Comparison of ENCODE assay signal across 37 mouse cellular contexts in genomic region chr9:44432577-44433185, GRCm38 (mm10). TPM values are rescaled to one million over a fixed set of nuclear protein-coding genes. Genes with fewer than 3 reads are reported as not detected.
DNase-seq lines count a peak whose midpoint lies in the region; ATAC-seq and TF ChIP-seq lines count a peak whose summit lies in the region.
"Had no signal": no experiment of that assay in that cellular context is flagged by ENCODE, and none has a peak within 500 bp of the region (broad histone marks: within the 10 kb centered on the region; RNA-seq: fewer than 3 reads in every experiment).

No protein-coding gene starts in this region.

- whole genome bisulfite sequencing in kidney, postnatal 0 days: 38% methylated on average over 5 of the region's 5 CpGs
- WGBS in lung, postnatal 0 days: 37% methylated on average over 5 of the region's 5 CpGs
- WGBS in heart, embryonic 10.5 days: 44% methylated on average over 5 of the region's 5 CpGs

- TF ChIP-seq POLR2A in MEL (IDR thresholded peaks at IDR 0.05; ENCODE audit: control insufficient read depth in 1 of 2, insufficient read depth in 1 of 2, low read depth in 1 of 2, low read length in 2 of 2, poor library complexity in 1 of 2): peak; percentile 23 to 79; a peak in 2 of 4 replicates

- no peak for DNase-seq in kidney, postnatal 0 days (ENCODE audit: low spot score)
- DNase-seq in kidney, adult 8-10 months: no peak
- no peak for DNase-seq in lung, postnatal 0 days (ENCODE audit: low spot score)
- DNase-seq in lung, postnatal 4 days: no peak
- DNase-seq in MEL (ENCODE audit: low read depth, low spot score): peak; percentile 51
- no peak for DNase-seq in heart, embryonic 10.5 days (ENCODE audit: low spot score)
- DNase-seq: adrenal gland, adult 8-10 months; adrenal gland, postnatal 25 days; cerebellum, adult 18-20 months; cerebellum, adult 9-11 months; cerebellum, postnatal 25 days; forebrain, postnatal 0 days; gastrocnemius, adult 2 months; gastrocnemius, postnatal 14 days; heart, adult 11 months; heart, postnatal 10 days; heart, postnatal 36 days had no signal

- no peak; the same call in none of the 2 replicates for TF ChIP-seq RAD21 in MEL (IDR thresholded peaks at IDR 0.05; ENCODE audit: low read depth, low read length)

- peak; percentile 21; the same call in 1 of the 2 replicates for TF ChIP-seq CTCF in kidney, postnatal 0 days (IDR thresholded peaks at IDR 0.05; ENCODE audit: low read depth)
- peak; percentile 10; the same call in 1 of the 2 replicates for TF ChIP-seq CTCF in lung, postnatal 0 days (IDR thresholded peaks at IDR 0.05)
- TF ChIP-seq CTCF in MEL (IDR thresholded peaks at IDR 0.05 in 2 of 3, conservative IDR thresholded peaks at IDR 0.05 in 1 of 3; ENCODE audit: control insufficient read depth in 1 of 3, insufficient read depth in 1 of 3, low read depth in 2 of 3, low read length in 3 of 3, poor library complexity in 1 of 3, severe bottlenecking in 1 of 3): peak in 2 of 3 experiments; percentile 14 to 28; a peak in 3 of 6 replicates

- no peak overlapping the region for H3K27ac ChIP-seq in kidney, postnatal 0 days
- H3K27ac ChIP-seq in lung, postnatal 0 days (ENCODE audit: low read length): no peak overlapping the region
- no peak overlapping the region for H3K27ac ChIP-seq in MEL (ENCODE audit: control insufficient read depth, low read depth, low read length)
- no peak overlapping the region for H3K27ac ChIP-seq in heart, embryonic 10.5 days
- H3K27ac ChIP-seq: embryonic facial prominence, embryonic 12.5 days; embryonic facial prominence, embryonic 15.5 days; gastrocnemius, adult 2 months; heart, embryonic 15.5 days; hindbrain, embryonic 10.5 days; hindbrain, embryonic 14.5 days; hindbrain, postnatal 0 days had no signal

- H3K9ac ChIP-seq in kidney, postnatal 0 days (ENCODE audit: low read depth, low read length): no peak overlapping the region
- no peak overlapping the region for H3K9ac ChIP-seq in lung, postnatal 0 days (replicated peaks; ENCODE audit: low read depth)
- H3K9ac ChIP-seq in MEL (ENCODE audit: control insufficient read depth, low read depth, low read length, poor library complexity, severe bottlenecking): no peak overlapping the region
- H3K9ac ChIP-seq: embryonic facial prominence, embryonic 12.5 days; embryonic facial prominence, embryonic 15.5 days; forebrain, postnatal 0 days; heart, embryonic 12.5 days; heart, embryonic 15.5 days; hindbrain, embryonic 14.5 days had no signal

- no peak for TF ChIP-seq EP300 in lung, postnatal 0 days (IDR thresholded peaks at IDR 0.05)
- TF ChIP-seq EP300 in MEL (IDR thresholded peaks at IDR 0.05; ENCODE audit: low read depth in 1 of 2, low read length in 2 of 2): no peak

- no peak overlapping the region for H3K4me3 ChIP-seq in kidney, postnatal 0 days (replicated peaks; ENCODE audit: low read depth, low read length)
- no peak overlapping the region for H3K4me3 ChIP-seq in lung, postnatal 0 days (ENCODE audit: low read depth, low read length)
- H3K4me3 ChIP-seq in MEL (ENCODE audit: control insufficient read depth in 1 of 2, insufficient read depth in 1 of 2, low read depth in 2 of 2, low read length in 2 of 2): no peak overlapping the region
- H3K4me3 ChIP-seq in heart, embryonic 10.5 days: no peak overlapping the region
- H3K4me3 ChIP-seq: embryonic facial prominence, embryonic 12.5 days; embryonic facial prominence, embryonic 15.5 days; gastrocnemius, adult 2 months; heart, embryonic 12.5 days; heart, embryonic 15.5 days; hindbrain, embryonic 10.5 days had no signal

- H3K4me2 ChIP-seq in kidney, postnatal 0 days (ENCODE audit: low read length): no peak overlapping the region
- no peak overlapping the region for H3K4me2 ChIP-seq in lung, postnatal 0 days (replicated peaks; ENCODE audit: low read depth, low read length)
- H3K4me2 ChIP-seq: embryonic facial prominence, embryonic 12.5 days; embryonic facial prominence, embryonic 15.5 days; heart, embryonic 12.5 days; heart, embryonic 15.5 days; hindbrain, embryonic 14.5 days had no signal

- ATAC-seq in kidney, postnatal 0 days (replicated peaks; ENCODE audit: low FRiP score, low read depth): no peak
- ATAC-seq in lung, postnatal 0 days: no peak
- ATAC-seq in cerebellum, adult (ENCODE audit: insufficient number of reproducible peaks, low FRiP score, low TSS enrichment): no peak
- ATAC-seq: activated CD4-positive, CD25-positive, alpha-beta regulatory T cell, adult 4 months; CD4-positive, CD25-positive, alpha-beta regulatory T cell, adult 4 months; forebrain, embryonic 14.5 days; forebrain, postnatal 0 days; hindbrain, postnatal 0 days; inflammation-experienced regulatory T-cells, adult 6 months had no signal

- no peaks in the 10 kb centered on the region for H3K4me1 ChIP-seq in kidney, postnatal 0 days (replicated peaks; ENCODE audit: insufficient read depth, low read length)
- H3K4me1 ChIP-seq in lung, postnatal 0 days (ENCODE audit: insufficient read depth, low read depth, low read length): no peaks in the 10 kb centered on the region
- peaks cover 0 to 4% of the 10 kb centered on the region in 2 experiments; a peak in 1 of 4 replicates for H3K4me1 ChIP-seq in MEL (ENCODE audit: control insufficient read depth in 1 of 2, insufficient read depth in 2 of 2, low read length in 2 of 2)
- H3K4me1 ChIP-seq in heart, embryonic 10.5 days: no peaks in the 10 kb centered on the region
- H3K4me1 ChIP-seq: heart, embryonic 12.5 days; heart, embryonic 15.5 days had no signal

- no peaks in the 10 kb centered on the region for H3K79me2 ChIP-seq in MEL (ENCODE audit: control insufficient read depth, insufficient read depth, low read length, poor library complexity)

- no peaks in the 10 kb centered on the region for H3K9me3 ChIP-seq in kidney, postnatal 0 days (replicated peaks; ENCODE audit: low read length)
- H3K9me3 ChIP-seq in lung, postnatal 0 days (ENCODE audit: low read length): no peaks in the 10 kb centered on the region
- H3K9me3 ChIP-seq in MEL (replicated peaks; ENCODE audit: insufficient read depth, low read length): no peaks in the 10 kb centered on the region
- no peaks in the 10 kb centered on the region for H3K9me3 ChIP-seq in heart, embryonic 10.5 days
- H3K9me3 ChIP-seq: embryonic facial prominence, embryonic 12.5 days; embryonic facial prominence, embryonic 15.5 days; G1E; heart, embryonic 12.5 days; heart, embryonic 15.5 days; hindbrain, embryonic 10.5 days had no signal

- H3K27me3 ChIP-seq in kidney, postnatal 0 days (ENCODE audit: insufficient read depth, low read length): no peaks in the 10 kb centered on the region
- no peaks in the 10 kb centered on the region for H3K27me3 ChIP-seq in lung, postnatal 0 days (replicated peaks; ENCODE audit: insufficient read depth, low read length)
- no peaks in the 10 kb centered on the region for H3K27me3 ChIP-seq in MEL (ENCODE audit: control insufficient read depth in 1 of 2, insufficient read depth in 2 of 2, low read length in 2 of 2)
- H3K27me3 ChIP-seq in heart, embryonic 10.5 days (ENCODE audit: insufficient read depth, poor library complexity, severe bottlenecking): peaks cover 11% of the 10 kb centered on the region; the same call in 1 of the 2 replicates
- H3K27me3 ChIP-seq: embryonic facial prominence, embryonic 12.5 days; embryonic facial prominence, embryonic 15.5 days; heart, embryonic 15.5 days had no signal

- no peaks in the 10 kb centered on the region for H3K36me3 ChIP-seq in kidney, postnatal 0 days (ENCODE audit: insufficient read depth, low read length)
- H3K36me3 ChIP-seq in lung, postnatal 0 days (ENCODE audit: insufficient read depth, low read length): no peaks in the 10 kb centered on the region
- H3K36me3 ChIP-seq in MEL (ENCODE audit: control insufficient read depth in 1 of 2, insufficient read depth in 2 of 2, low read length in 2 of 2): peaks cover 0 to 2% of the 10 kb centered on the region in 2 experiments; a peak in 1 of 4 replicates
- H3K36me3 ChIP-seq in heart, embryonic 10.5 days: no peaks in the 10 kb centered on the region
- H3K36me3 ChIP-seq: embryonic facial prominence, embryonic 12.5 days; embryonic facial prominence, embryonic 15.5 days; G1E; heart, embryonic 12.5 days; heart, embryonic 15.5 days; hindbrain, embryonic 10.5 days had no signal

RNA-seq across cellular contexts. Expression of gene Foxr1, which starts 8.3 kb away (rescaled TPM):
- not detected in 2 replicates for polyA plus RNA-seq in kidney, postnatal 0 days (2015; fragmentation: Nextera tagmentation; extraction: Ambion mirVana)
- polyA plus RNA-seq in lung, postnatal 0 days (2015; fragmentation: Nextera tagmentation; extraction: Ambion mirVana): not detected in 2 replicates
- total RNA-seq in MEL (2012; rRNA removed): 0.08 TPM in 1 of 2 replicates, not detected in the other
- under 1 TPM in 1 of 2 experiments, not detected in 1; 0.07 TPM for polyA plus RNA-seq in MEL (2012; ENCODE audit: insufficient read depth in 1 of 2, insufficient read length in 2 of 2, low read depth in 1 of 2, low replicate concordance in 2 of 2, missing spikeins in 1 of 2)
- polyA plus RNA-seq in heart, embryonic 10.5 days (2016; fragmentation: Nextera tagmentation; extraction: Ambion mirVana): not detected in 2 replicates
- total RNA-seq: adrenal gland, adult 8-10 months; adrenal gland, postnatal 25 days; common myeloid progenitor, adult 5-6 weeks; forebrain, postnatal 0 days; gastrocnemius, adult 2 months; gastrocnemius, postnatal 14 days; gastrocnemius, postnatal 4 days; heart, adult 8-10 months; heart, postnatal 10 days; heart, postnatal 36 days; hindbrain, postnatal 0 days had no signal
- polyA plus RNA-seq: brain, embryonic 14.5 days; C2C12; embryonic facial prominence, embryonic 12.5 days; embryonic facial prominence, embryonic 15.5 days; forebrain, embryonic 11.5 days; forebrain, embryonic 14.5 days; forebrain, postnatal 0 days; frontal cortex, adult 2 months; G1E; heart, embryonic 12.5 days; heart, embryonic 15.5 days; hindbrain, embryonic 10.5 days; hindbrain, embryonic 14.5 days; hindbrain, postnatal 0 days had no signal

RNA-seq across cellular contexts. Expression of gene Ccdc84, which starts 14.3 kb away (rescaled TPM):
- polyA plus RNA-seq in kidney, postnatal 0 days (2015; fragmentation: Nextera tagmentation; extraction: Ambion mirVana): 25.5 and 29.2 TPM in 2 replicates
- polyA plus RNA-seq in lung, postnatal 0 days (2015; fragmentation: Nextera tagmentation; extraction: Ambion mirVana): 24.2 and 24.5 TPM in 2 replicates
- 13.2 and 18.7 TPM in 2 replicates for total RNA-seq in MEL (2012; rRNA removed)
- polyA plus RNA-seq in MEL (2012; ENCODE audit: insufficient read depth in 1 of 2, insufficient read length in 2 of 2, low read depth in 1 of 2, low replicate concordance in 2 of 2, missing spikeins in 1 of 2): 10 to 100 TPM in 1 of 2 experiments, not detected in 1; 18.0 TPM
- 21.9 and 28.0 TPM in 2 replicates for polyA plus RNA-seq in heart, embryonic 10.5 days (2016; fragmentation: Nextera tagmentation; extraction: Ambion mirVana)

RNA-seq across cellular contexts. Expression of gene Upk2, which starts 22.1 kb away (rescaled TPM):
- 19.9 and 27.8 TPM in 2 replicates for polyA plus RNA-seq in kidney, postnatal 0 days (2015; fragmentation: Nextera tagmentation; extraction: Ambion mirVana)
- 2.2 and 2.3 TPM in 2 replicates for polyA plus RNA-seq in lung, postnatal 0 days (2015; fragmentation: Nextera tagmentation; extraction: Ambion mirVana)
- total RNA-seq in MEL (2012; rRNA removed): not detected in 2 replicates
- polyA plus RNA-seq in MEL (2012; ENCODE audit: insufficient read depth in 1 of 2, insufficient read length in 2 of 2, low read depth in 1 of 2, low replicate concordance in 2 of 2, missing spikeins in 1 of 2): not detected
- 0.26 TPM in 1 of 2 replicates, not detected in the other for polyA plus RNA-seq in heart, embryonic 10.5 days (2016; fragmentation: Nextera tagmentation; extraction: Ambion mirVana)
- total RNA-seq: adrenal gland, adult 8-10 months; adrenal gland, postnatal 25 days; common myeloid progenitor, adult 5-6 weeks; forebrain, postnatal 0 days; G1E; heart, postnatal 10 days; heart, postnatal 36 days; hindbrain, postnatal 0 days had no signal
- polyA plus RNA-seq: activated CD4-positive, CD25-positive, alpha-beta regulatory T cell, adult 4 months; brain, embryonic 14.5 days; CD4-positive, CD25-positive, alpha-beta regulatory T cell, adult 4 months; forebrain, embryonic 11.5 days; forebrain, embryonic 14.5 days; forebrain, postnatal 0 days; frontal cortex, adult 2 months; G1E; heart, embryonic 15.5 days; hindbrain, embryonic 14.5 days; hindbrain, postnatal 0 days; inflammation-experienced regulatory T-cells, adult 6 months had no signal

RNA-seq across cellular contexts. Expression of gene Trappc4, which starts 25.3 kb away (rescaled TPM):
- 130 and 135 TPM in 2 replicates for polyA plus RNA-seq in kidney, postnatal 0 days (2015; fragmentation: Nextera tagmentation; extraction: Ambion mirVana)
- polyA plus RNA-seq in lung, postnatal 0 days (2015; fragmentation: Nextera tagmentation; extraction: Ambion mirVana): 133 and 136 TPM in 2 replicates
- total RNA-seq in MEL (2012; rRNA removed): 121 and 140 TPM in 2 replicates
- polyA plus RNA-seq in MEL (2012; ENCODE audit: insufficient read depth in 1 of 2, insufficient read length in 2 of 2, low read depth in 1 of 2, low replicate concordance in 2 of 2, missing spikeins in 1 of 2): 100 to 1,000 TPM in 1 of 2 experiments, not detected in 1; 129 TPM
- 104 and 117 TPM in 2 replicates for polyA plus RNA-seq in heart, embryonic 10.5 days (2016; fragmentation: Nextera tagmentation; extraction: Ambion mirVana)

RNA-seq across cellular contexts. Expression of gene Rps25, which starts 25.7 kb away (rescaled TPM):
- polyA plus RNA-seq in kidney, postnatal 0 days (2015; fragmentation: Nextera tagmentation; extraction: Ambion mirVana): 2,620 and 2,934 TPM in 2 replicates
- 1,758 and 2,031 TPM in 2 replicates for polyA plus RNA-seq in lung, postnatal 0 days (2015; fragmentation: Nextera tagmentation; extraction: Ambion mirVana)
- 2,496 and 2,743 TPM in 2 replicates for total RNA-seq in MEL (2012; rRNA removed)
- 1,000 to 10,000 TPM in 1 of 2 experiments, not detected in 1; 3,114 TPM for polyA plus RNA-seq in MEL (2012; ENCODE audit: insufficient read depth in 1 of 2, insufficient read length in 2 of 2, low read depth in 1 of 2, low replicate concordance in 2 of 2, missing spikeins in 1 of 2)
- polyA plus RNA-seq in heart, embryonic 10.5 days (2016; fragmentation: Nextera tagmentation; extraction: Ambion mirVana): 1,461 and 1,463 TPM in 2 replicates
